Mouse (Mus musculus): ENCODE measurements around the gene Pagr1a.

DNA sequence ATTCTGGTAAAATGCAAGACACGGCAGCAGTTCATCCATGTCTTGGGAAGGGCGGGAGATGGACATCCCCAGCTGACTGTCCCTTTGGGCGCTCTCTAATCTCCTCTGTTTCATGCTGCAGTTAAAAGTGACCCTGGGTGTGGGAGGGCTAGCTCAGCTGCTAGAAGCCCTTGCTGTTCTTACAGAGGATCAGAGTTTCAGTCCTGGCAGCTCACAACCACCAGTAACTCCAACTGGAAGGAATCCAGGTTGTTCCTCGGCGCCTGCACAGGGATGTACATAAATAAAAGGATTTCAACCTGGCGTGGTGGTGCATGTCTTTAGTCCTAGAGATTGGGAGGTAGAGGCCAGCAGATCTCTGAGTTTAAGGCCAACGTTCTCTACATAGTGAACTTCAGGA, 34.0 kb downstream of the Pagr1a start:
- no peak for TF ChIP-seq GATA1 (IDR thresholded peaks at IDR 0.05; ENCODE audit: borderline replicate concordance, low read length)
- TF ChIP-seq FLI1 (IDR thresholded peaks at IDR 0.05; ENCODE audit: low read length), result no peak
